Mouse (Mus musculus): ENCODE data around the gene Zbbx. TPM values are rescaled to one million over a fixed set of nuclear protein-coding genes. Genes with fewer than 3 reads are reported as not detected.

The Zbbx gene
- total RNA-seq (2021) = not detected
- long read RNA-seq, experiment 1 = 0 reads
- long read RNA-seq, experiment 2 = 0 reads

DNA sequence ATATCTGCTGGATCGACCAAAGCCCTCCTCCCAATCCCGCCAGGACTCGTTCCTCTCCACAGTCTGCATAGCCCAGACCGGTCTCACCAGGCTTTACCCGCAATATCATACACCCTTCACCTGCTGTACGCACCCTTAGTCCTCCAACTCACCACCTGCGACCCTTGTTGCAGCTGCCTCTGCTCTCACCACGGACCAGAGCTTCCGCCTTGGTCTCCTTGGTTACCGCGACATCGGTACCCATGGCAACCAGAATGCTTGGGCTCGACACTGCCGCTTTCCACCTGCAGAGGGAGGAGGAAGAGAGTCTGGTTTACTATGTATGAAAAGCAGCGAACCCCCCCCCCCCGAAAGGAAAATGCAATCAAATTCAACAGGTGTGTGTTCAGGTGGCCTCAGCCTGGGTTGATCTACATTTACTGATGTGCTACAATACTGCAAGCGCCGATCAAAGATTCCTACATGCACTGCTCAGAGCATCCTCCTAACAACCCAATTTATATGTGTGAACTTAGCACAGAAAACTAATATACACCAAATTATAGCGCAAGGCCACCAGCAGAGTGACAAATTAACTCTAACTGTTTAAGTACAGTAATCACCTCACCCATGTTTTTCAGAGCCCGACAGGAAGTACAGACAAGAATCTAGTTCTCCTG is at the start of gene Zbbx:
Gene Zbbx, minus strand, starts transcription at position 197 of the 659 bp plus-strand sequence.
- DNase-seq (ENCODE audit: low spot score) = no peak

DNA sequence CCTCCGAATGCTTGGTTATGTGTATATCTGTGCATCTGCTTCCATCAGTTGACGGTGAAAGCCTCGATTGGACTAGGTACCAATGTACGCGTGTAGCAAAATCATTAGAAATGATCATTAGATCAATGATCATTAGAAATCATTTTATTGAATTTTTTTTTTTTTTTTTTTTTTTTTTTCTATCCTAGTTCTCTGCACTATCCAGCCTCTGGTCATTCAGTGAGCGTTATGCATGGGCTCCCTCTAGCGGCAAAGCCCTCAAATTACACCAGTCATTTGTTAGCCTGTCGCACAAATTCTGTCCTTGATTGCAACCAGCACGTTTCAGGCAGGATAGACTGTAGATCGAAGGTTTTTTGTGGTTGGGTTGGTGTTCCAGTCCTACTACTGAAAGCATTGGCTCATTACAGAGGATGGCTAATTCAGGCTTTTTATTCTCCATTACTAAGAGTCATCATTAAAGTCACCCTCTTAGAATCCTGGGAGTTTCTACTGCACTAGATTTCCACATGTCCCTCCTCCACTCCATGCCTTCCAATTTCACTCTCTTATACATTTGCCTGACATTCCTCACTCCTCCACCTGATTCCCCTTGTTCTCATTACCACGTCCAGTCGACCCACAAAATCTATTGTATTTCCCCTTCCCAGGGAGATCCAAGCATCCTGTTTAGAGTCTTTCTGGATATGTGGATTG is 38.1 kb upstream of the Zbbx start:
- DNase-seq (ENCODE audit: low spot score) = peak; percentile 8

DNA sequence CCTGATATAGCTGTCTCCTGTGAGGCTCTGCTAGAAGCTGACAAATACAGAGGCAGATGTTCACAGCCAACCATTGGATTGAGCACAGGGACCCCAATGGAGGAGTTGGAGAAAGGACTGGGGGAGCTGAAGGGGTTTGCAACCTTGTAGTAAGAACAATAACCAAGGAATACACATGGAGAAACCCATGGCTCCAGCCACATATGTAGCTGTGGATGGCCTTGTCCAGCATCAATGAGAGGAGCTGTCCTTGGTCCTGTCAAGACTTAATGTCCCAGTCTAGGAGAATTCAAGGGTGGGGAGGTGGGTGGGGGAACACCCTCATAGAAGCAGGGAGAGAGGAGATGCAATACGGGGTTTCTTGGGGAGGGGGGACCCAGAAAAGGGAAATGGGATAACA is 17.8 kb upstream of the Zbbx start:
- DNase-seq (ENCODE audit: low spot score) = no peak

DNA sequence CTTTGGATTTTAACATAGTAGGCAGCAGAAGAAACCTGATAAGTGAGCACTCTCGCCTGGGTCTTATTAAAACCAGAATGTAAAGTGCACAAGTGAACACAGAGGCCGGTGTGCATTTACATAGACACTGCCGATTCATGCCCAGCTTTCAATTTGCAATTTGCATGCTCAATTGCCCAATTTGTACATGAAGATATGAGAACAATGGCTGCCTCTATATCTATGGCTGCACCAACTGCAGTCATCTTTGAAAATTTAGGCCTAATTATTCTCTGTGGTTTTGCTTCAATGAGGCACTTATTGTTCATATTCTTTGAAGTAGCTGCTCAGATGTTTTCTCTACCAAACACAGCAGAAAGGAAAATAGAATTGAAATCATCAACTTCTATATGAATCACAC is 23.0 kb downstream of the Zbbx start:
- no peak for DNase-seq (ENCODE audit: low spot score)

DNA sequence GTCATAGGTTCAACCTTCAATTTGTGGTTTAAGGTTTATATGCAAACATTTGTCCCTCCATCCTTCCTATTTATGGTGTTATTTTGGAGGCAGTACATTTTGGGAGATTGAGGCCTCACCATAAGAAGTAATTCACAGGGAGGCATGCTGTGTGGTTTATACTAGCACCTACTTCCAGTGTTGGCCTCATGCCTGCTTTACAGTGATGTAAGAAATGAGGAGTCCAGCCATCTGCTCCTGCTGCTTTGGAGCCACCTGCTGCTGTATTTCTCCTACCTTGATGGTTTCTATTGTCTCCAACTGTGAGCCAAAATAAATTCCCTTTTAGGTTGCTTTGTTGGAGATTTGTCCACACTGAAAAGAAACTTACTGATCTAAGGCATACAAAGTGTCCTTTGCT is 60.0 kb downstream of the Zbbx start:
- DNase-seq (ENCODE audit: low spot score) = no peak

DNA sequence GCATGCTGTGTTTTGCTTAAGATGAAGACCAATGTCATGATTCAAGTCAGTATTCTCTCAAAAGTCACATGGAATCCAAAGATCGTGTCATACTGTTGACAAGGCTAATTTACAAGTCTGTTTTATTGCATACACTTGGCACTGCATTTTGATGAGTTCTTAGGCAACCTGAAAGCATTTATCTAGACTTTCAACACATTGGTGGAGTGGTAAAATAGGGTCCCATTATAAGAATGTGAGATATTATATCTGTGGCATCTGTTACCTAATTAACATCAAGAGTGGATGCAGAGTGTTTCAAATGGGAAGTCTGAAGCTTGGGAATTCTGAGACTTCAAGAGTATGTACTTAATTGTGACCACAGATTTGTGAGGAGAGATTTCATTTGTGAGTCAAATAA is 79.1 kb downstream of the Zbbx start:
- no peak for DNase-seq (ENCODE audit: low spot score)

DNA sequence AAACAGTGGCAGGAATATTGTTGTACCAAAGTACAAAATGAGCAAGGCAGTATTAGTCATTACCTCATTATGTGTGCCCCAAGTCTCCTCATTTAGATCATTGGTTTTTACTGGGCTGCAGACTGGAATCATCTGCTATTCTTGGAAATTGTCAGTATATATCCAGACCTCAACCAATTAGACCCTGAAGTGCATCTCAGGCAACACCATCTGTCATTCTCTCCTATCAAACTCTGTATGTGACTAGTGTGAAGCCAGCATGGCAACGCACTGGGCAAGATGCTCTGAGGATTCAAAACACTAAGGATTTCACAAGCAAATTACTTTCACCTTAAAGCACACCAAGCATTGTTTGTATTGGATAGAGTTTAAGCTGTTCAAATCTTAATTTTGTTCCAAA is 85.9 kb downstream of the Zbbx start:
- no peak for DNase-seq (ENCODE audit: low spot score)

DNA sequence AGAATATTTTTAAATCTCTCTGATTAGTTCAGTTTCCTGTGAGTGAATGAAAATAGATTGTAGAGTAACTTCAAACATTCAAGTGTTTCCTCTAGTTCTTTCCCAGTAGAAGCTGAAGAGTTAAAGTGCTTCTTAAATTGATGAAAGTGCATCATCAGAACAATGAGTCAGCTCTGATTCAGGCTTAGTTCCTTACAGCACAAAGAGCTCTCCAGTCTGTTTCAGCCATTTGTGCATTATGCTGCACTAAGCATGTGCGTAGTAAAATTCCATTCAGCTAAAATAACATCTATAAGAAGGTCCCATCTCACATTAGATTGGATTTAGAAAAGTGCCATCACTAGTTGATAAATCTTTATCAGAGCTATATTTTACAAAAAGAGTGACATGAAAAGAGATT is 155.1 kb downstream of the Zbbx start:
- DNase-seq (ENCODE audit: low spot score) = no peak

Other genes with a start within 250 kb of the Zbbx start
- not detected for gene Serpini2, start 105.0 kb upstream of the Zbbx start, total RNA-seq (2021)